Mouse (Mus musculus): ENCODE data around the gene Ppfibp1. TPM values are rescaled to one million over a fixed set of nuclear protein-coding genes. Genes with fewer than 3 reads are reported as not detected.

The Ppfibp1 gene
- polyA plus RNA-seq, 1 experiment from 2014 or later = 48.6 TPM

DNA sequence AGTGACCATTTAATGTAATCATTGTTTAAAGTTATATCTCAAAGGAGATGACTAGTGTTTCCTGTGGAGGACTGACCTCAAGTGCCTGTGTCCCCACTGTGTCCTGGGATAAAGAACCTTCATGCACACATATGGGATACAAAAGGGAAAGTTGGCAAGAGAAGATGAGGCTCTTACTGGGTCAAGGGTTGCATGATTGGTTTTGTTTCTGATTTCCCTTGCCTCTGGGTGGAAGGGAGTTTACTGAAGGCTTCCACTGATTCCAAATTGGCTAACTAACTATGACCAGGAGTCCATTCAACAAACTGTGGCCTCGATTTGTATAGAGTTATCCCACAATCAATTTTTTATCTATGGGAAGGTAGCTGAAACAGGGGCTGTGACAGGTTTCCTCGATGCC lies 15.3 kb downstream of the Ppfibp1 start:
- no peak for ATAC-seq (ENCODE audit: extremely low read depth, insufficient number of reproducible peaks, low FRiP score, low TSS enrichment)
- Histone ChIP-seq H3K4me2 (no peak overlapping the region), H3K27ac (replicated peaks) (no peak overlapping the region), H3K9me3 (peaks cover 4% of the 10 kb centered on the region; the same call in 1 of the 2 replicates), H3K4me3 (no peak overlapping the region), H3K27me3 (replicated peaks) (no peaks in the 10 kb centered on the region), H3K9ac (no peak overlapping the region), H3K4me1 (peaks cover 63% of the 10 kb centered on the region), H3K36me3 (peaks cover 14% of the 10 kb centered on the region)
- 72% methylated on average over 2 of the region's 2 CpGs for WGBS

DNA sequence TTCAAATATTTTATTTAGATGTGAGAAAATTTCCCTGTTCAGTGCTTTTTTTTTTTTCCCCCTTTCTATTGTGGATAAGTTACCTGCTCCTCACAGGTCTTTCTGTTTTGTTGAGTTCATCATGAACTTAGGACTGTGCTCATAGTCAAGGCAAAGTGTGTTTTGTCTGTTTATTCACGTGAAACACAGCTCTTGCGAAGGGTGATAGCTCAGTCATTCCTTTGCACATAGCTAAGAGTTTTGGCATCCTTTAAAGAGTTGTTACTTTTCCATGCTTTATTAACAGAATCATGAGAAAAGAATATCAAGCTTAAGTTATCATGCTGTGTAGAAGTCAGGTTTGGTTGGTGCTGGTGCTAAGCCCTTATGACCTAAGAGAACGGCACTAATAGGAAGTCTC lies 16.4 kb downstream of the Ppfibp1 start:
- H3K27ac ChIP-seq (replicated peaks) = no peak overlapping the region
- peaks cover 15% of the 10 kb centered on the region for H3K36me3 ChIP-seq
- 74% methylated on average over 3 of the region's 3 CpGs for WGBS
- H3K4me3 ChIP-seq = no peak overlapping the region
- peaks cover 63% of the 10 kb centered on the region for H3K4me1 ChIP-seq
- H3K4me2 ChIP-seq = no peak overlapping the region
- H3K9ac ChIP-seq = no peak overlapping the region
- ATAC-seq (ENCODE audit: extremely low read depth, insufficient number of reproducible peaks, low FRiP score, low TSS enrichment) = no peak
- H3K9me3 ChIP-seq = peaks cover 4% of the 10 kb centered on the region; the same call in 1 of the 2 replicates
- H3K27me3 ChIP-seq (replicated peaks) = no peaks in the 10 kb centered on the region

DNA sequence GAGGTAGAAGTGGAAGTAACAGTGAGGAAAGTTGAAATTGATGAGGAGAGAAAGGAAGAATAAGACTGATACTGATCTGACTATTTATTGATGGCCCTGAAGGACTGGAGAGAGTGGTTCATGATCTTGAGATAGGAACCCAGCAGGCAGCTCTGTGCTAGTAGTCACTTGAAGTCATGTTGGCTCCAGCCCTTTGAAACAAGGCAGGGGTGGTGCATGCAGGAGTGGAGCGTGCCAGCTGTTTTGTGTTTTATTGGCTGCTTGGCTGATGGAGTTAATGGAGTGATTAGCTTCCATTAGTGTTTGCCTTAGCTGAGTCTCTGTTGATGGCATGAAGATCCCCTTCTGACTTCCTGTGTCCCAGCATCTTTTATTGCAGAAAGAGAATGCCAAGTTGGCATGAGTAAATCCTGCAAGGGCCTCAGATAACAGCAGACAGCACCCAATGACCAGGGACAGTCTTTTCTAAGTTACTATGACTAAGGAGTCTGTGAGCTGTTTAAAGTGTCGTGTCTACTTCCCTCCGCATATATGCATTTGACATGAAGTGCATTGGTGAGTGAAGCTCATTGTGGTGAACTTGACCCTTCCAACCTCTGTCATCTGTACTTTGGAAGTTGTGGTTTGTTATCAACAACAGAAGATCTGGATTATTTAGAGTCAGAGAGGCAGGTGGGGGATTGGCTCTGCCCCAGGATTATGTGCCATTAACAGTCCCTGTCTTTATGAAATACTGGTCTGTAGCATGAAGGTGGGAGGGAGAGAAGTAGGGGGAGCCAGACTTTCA lies 17.9 kb downstream of the Ppfibp1 start:
- Histone ChIP-seq H3K27ac (replicated peaks) (0 out of 2 replicates have a peak overlapping the region, but pooled peaks have one; percentile 3), H3K27me3 (replicated peaks) (no peaks in the 10 kb centered on the region), H3K9ac (no peak overlapping the region), H3K9me3 (peaks cover 4% of the 10 kb centered on the region; the same call in 1 of the 2 replicates), H3K4me3 (no peak overlapping the region), H3K4me1 (peaks cover 70% of the 10 kb centered on the region), H3K4me2 (no peak overlapping the region), H3K36me3 (peaks cover 12% of the 10 kb centered on the region; the same call in 1 of the 2 replicates)
- no peak for ATAC-seq (ENCODE audit: extremely low read depth, insufficient number of reproducible peaks, low FRiP score, low TSS enrichment)
- WGBS = 74% methylated on average over 3 of the region's 3 CpGs

DNA sequence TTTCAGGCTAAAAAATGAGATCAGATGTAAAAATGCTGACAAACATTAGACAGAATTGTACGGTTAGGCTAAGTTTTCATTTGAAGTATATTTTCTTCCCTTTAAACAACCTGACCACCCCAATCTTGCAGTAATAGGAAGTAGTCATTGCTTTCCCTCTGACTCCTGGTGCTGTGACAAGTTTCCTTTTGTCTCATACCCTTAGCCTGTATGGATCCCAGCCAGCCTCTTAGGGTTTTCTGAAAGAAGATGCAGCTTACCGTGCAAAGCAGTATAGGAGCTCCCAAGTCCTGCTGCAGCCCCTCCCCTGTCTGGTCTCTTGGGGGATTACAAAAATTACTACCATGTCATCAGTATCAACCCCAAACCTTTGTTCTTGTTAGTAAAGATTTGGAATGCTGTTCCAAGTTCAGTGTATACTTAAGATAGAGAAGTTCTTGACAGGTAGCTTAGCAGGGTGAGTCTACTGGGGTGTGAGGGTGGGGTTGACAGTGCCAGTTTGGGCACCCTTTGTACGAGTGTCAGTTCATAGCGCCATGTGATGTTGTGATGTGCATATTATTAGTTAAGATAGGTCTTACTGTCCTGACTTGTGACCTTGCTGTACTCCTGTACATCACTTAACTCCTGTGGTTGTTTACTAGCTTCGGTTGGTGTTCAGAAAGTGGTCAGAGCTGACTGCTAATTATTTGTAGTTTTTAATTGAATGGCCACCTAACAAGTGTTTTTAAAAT lies 18.9 kb downstream of the Ppfibp1 start:
- 51% methylated on average over 5 of the region's 5 CpGs for whole genome bisulfite sequencing
- H3K36me3 ChIP-seq = 0 out of 2 replicates have a peak, but pooled peaks cover 7% of the 10 kb centered on the region
- no peak overlapping the region for H3K4me2 ChIP-seq
- ATAC-seq (ENCODE audit: extremely low read depth, insufficient number of reproducible peaks, low FRiP score, low TSS enrichment) = no peak
- no peak overlapping the region for H3K4me3 ChIP-seq
- H3K27me3 ChIP-seq (replicated peaks) = no peaks in the 10 kb centered on the region
- H3K27ac ChIP-seq (replicated peaks) = 0 out of 2 replicates have a peak overlapping the region, but pooled peaks have one; percentile 10
- no peaks in the 10 kb centered on the region for H3K9me3 ChIP-seq
- H3K4me1 ChIP-seq = peaks cover 80% of the 10 kb centered on the region
- no peak overlapping the region for H3K9ac ChIP-seq

DNA sequence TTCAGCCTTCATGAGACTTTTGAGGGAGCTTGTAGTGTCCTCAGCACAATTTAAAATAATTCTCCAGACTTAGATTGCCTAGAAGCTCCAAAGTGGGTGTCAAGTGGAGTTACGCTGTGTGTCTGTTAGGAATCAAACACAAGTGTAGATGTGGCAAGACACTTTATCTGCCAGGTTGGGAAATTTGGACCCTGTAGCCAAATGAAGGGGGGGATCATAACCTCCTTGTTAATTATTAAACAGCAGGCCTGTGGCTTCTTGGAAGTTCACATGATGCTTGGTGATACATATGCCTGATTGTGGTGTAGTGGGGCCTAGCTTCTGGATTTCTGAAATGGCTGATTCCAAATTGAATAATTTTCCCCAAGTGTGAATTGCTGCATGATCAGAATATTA lies 19.5 kb downstream of the Ppfibp1 start:
- Histone ChIP-seq H3K4me2 (no peak overlapping the region), H3K4me1 (peaks cover 86% of the 10 kb centered on the region), H3K27ac (replicated peaks) (0 out of 2 replicates have a peak overlapping the region, but pooled peaks have one; percentile 10), H3K36me3 (0 out of 2 replicates have a peak, but pooled peaks cover 7% of the 10 kb centered on the region), H3K9ac (no peak overlapping the region), H3K9me3 (no peaks in the 10 kb centered on the region), H3K27me3 (replicated peaks) (no peaks in the 10 kb centered on the region), H3K4me3 (no peak overlapping the region)
- 72% methylated on average over 1 of the region's 1 CpGs for WGBS
- ATAC-seq (ENCODE audit: extremely low read depth, insufficient number of reproducible peaks, low FRiP score, low TSS enrichment) = no peak

DNA sequence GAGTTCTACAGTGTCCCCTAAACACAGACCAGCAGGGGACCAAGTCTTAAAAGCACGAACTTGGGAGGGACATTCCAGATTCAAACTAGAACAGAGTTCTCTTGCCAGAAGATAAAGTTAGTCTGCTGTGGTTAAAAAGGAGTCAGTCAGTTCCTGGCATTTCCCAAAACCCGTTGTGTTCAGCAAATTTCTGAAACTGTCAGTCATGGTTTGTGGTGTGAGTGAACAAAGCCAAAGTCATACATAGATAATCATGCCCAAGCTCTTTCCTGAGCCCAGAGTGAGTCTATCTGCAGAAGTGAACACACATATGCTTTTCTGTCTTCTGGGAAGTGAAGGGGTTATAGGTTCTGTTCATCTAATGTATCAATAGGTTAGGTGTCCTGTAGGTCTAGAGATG lies 20.5 kb downstream of the Ppfibp1 start:
- Histone ChIP-seq H3K27ac (replicated peaks) (peak overlapping the region; percentile 28; the same call in 1 of the 2 replicates), H3K4me1 (peaks cover 90% of the 10 kb centered on the region), H3K27me3 (replicated peaks) (no peaks in the 10 kb centered on the region), H3K9me3 (no peaks in the 10 kb centered on the region), H3K9ac (no peak overlapping the region), H3K4me2 (no peak overlapping the region), H3K36me3 (0 out of 2 replicates have a peak, but pooled peaks cover 7% of the 10 kb centered on the region), H3K4me3 (no peak overlapping the region)
- no peak for ATAC-seq (ENCODE audit: extremely low read depth, insufficient number of reproducible peaks, low FRiP score, low TSS enrichment)
- 49% methylated on average over 2 of the region's 2 CpGs for WGBS

DNA sequence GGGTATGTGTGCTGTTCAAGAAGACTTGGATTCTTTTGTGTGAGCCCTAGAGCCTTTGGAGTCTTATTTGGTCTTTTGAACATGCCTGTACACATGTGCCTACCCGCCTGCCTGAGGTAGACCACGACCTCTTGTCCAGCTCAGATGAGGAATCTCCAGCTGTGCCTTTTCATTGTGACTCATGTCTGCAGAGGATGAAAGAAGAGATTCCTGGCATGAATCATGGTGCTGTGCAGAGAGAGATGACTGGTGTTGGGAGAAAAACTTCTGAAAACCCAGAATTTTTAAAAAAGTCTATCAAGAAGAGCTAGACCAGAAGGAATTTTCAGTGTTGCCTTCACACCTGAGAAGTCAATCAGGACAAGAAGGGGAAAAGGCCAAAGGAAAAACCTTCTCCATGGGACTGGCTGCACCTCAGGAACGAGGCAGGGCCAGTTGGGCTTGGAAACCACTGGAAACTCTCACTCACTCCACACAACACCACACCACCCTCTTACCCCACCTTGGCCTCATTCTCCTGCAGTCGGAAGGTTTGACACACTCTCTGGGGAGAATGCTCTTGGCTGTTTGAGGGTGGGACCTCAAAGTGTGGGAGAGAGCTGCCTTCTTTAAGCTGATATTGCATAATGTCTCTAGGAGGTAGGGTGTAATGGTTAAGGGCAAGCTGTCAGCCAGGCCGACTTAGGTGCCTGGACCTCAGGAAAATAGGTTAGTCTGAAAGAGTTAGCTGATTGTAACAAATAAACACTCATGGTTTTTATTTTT lies 21.6 kb downstream of the Ppfibp1 start:
- ATAC-seq (ENCODE audit: extremely low read depth, insufficient number of reproducible peaks, low FRiP score, low TSS enrichment) = no peak
- Histone ChIP-seq H3K4me2 (no peak overlapping the region), H3K9me3 (no peaks in the 10 kb centered on the region), H3K27ac (replicated peaks) (no peak overlapping the region), H3K36me3 (0 out of 2 replicates have a peak, but pooled peaks cover 7% of the 10 kb centered on the region), H3K9ac (no peak overlapping the region), H3K4me1 (peaks cover 95% of the 10 kb centered on the region), H3K4me3 (no peak overlapping the region), H3K27me3 (replicated peaks) (no peaks in the 10 kb centered on the region)
- WGBS = 64% methylated on average over 5 of the region's 5 CpGs

DNA sequence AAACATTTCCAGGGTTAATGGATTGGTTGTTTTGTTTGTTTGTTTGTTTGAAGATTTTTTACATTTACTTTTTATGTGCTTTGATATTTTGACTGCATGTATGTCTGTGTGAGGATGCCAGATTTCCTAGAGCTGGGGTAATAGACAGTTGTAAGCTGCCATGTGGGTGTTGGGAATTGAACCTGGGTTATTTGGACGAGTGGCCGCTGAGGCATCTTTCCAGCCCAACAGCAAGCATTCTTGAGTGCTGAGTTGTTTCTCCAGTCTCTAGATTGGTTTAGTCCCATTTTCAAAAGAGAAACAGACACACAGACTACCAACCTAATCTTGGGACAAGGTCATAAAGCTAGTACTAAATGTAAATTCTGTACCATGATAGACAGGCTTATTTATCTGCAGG lies 22.5 kb downstream of the Ppfibp1 start:
- WGBS = 65% methylated on average over 2 of the region's 2 CpGs
- Histone ChIP-seq H3K4me3 (no peak overlapping the region), H3K4me2 (no peak overlapping the region), H3K9me3 (no peaks in the 10 kb centered on the region), H3K36me3 (0 out of 2 replicates have a peak, but pooled peaks cover 7% of the 10 kb centered on the region), H3K27me3 (replicated peaks) (no peaks in the 10 kb centered on the region), H3K27ac (replicated peaks) (no peak overlapping the region), H3K4me1 (peaks cover 98% of the 10 kb centered on the region), H3K9ac (no peak overlapping the region)
- no peak for ATAC-seq (ENCODE audit: extremely low read depth, insufficient number of reproducible peaks, low FRiP score, low TSS enrichment)

DNA sequence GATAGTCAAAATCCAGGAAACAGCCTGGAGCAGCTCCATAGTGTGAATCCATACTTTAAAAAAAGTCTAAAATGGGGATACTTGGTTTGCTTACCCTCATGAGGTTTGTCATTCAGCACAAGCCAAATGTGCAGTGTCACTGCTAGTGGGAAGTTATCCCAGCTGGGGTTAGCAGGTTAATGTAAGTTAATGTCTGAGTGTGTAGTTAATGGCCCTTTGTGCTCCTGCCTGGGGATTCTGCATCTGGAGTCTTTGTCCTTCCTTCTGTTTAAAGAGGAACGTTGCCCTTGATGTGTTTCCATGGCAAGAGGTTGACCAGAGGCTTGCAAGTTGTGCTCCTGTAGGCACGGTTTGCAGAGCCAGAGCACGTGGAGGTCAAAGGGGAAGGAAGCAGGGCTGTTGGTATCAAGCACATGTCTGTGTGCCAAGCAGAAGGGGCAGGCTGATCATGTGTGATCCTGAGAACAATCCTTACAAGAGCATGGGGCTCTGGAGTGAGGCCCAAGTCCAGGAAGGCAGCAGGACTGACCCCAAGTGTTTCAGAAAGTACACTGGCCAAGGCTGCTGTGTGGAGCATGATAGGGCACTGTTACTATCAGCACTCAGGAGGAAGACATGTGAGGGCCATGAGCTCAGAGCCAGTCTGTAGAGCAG lies 24.7 kb downstream of the Ppfibp1 start:
- peak overlapping the region; percentile 24; the same call in 1 of the 2 replicates for H3K9ac ChIP-seq
- peak; percentile 31; the same call in 1 of the 2 replicates for ATAC-seq (ENCODE audit: extremely low read depth, insufficient number of reproducible peaks, low FRiP score, low TSS enrichment)
- peaks cover 92% of the 10 kb centered on the region for H3K4me1 ChIP-seq
- 0 out of 2 replicates have a peak, but pooled peaks cover 7% of the 10 kb centered on the region for H3K36me3 ChIP-seq
- no peaks in the 10 kb centered on the region for H3K27me3 ChIP-seq (replicated peaks)
- peak overlapping the region; percentile 77 for H3K27ac ChIP-seq (replicated peaks)
- 20% methylated on average over 3 of the region's 3 CpGs for WGBS
- H3K4me3 ChIP-seq = no peak overlapping the region
- no peaks in the 10 kb centered on the region for H3K9me3 ChIP-seq
- H3K4me2 ChIP-seq = peak overlapping the region; percentile 27; the same call in 1 of the 2 replicates

DNA sequence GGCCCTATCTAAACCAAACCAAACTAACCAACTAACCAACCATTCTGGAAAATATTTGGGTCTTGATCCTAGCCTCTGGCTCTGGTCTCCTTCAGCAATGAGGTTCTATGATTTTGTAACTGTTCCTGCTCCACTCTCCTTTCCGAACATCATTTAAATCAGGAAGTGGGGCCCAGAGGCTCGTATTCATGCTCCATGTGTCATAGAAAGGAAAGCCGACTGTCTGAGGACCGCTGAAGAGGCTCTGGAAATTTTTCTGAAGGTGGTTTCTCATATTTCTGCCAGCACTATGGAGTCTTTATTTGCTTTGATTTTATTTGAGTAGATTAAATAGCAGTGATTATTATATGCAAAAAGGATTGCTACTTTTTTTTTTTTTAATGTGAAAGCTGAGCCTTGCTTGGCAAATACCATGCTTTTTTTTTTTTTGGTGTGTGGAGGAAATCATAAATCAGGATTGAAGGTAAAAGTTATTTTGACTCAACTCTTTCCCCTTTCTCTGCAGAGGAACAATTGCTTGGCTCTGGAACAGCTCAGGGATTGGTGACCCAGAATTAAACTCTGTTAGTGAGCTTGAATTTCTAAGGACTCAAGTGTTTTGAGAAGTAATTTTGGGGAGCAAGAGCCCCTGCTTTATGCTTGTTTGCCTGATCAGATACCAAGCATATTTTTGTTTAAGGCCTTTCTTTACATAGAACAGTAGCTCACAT lies 25.4 kb downstream of the Ppfibp1 start:
- WGBS = 43% methylated on average over 4 of the region's 4 CpGs
- H3K4me1 ChIP-seq = peaks cover 90% of the 10 kb centered on the region
- no peak overlapping the region for H3K9ac ChIP-seq
- no peak for ATAC-seq (ENCODE audit: extremely low read depth, insufficient number of reproducible peaks, low FRiP score, low TSS enrichment)
- no peaks in the 10 kb centered on the region for H3K9me3 ChIP-seq
- no peak overlapping the region for H3K4me3 ChIP-seq
- peak overlapping the region; percentile 27; the same call in 1 of the 2 replicates for H3K4me2 ChIP-seq
- peak overlapping the region; percentile 77 for H3K27ac ChIP-seq (replicated peaks)
- peaks cover 12% of the 10 kb centered on the region; the same call in 1 of the 2 replicates for H3K36me3 ChIP-seq
- no peaks in the 10 kb centered on the region for H3K27me3 ChIP-seq (replicated peaks)
